Mouse (Mus musculus) stomach, embryonic 14.5 days (tissue): ENCODE measurements around the gene Klhl42. TPM values are rescaled to one million over a fixed set of nuclear protein-coding genes. Genes with fewer than 3 reads are reported as not detected.

Experiments
- ATAC-seq: fragments of 200-750 bp; cut with Nextera tagmentation; 2 replicates; pipeline ENCODE4 v1.8.0; 2017; ENCODE audit warnings: low read depth, moderate TSS enrichment; ENCODE audit not compliant: insufficient number of reproducible peaks, insufficient read depth, low FRiP score
- H3K27ac ChIP-seq: fragments of 300-500 bp; sonication (generic); 2 replicates; pipeline ENCODE4 v1.5.1; 2014; ENCODE audit warnings: mild to moderate bottlenecking, low read length, moderate library complexity, mixed read lengths
- H3K27me3 ChIP-seq: fragments of 300-500 bp; sonication (generic); 2 replicates; pipeline ENCODE4 v1.6.1; 2014; ENCODE audit warnings: low read length, control low read depth, mixed read lengths; ENCODE audit not compliant: control insufficient read depth, insufficient read depth
- H3K36me3 ChIP-seq: fragments of 300-500 bp; sonication (generic); 2 replicates; pipeline ENCODE4 v1.6.1; 2014; ENCODE audit warnings: mild to moderate bottlenecking, control low read depth, low read length, moderate library complexity, mixed read lengths; ENCODE audit not compliant: control insufficient read depth, insufficient read depth
- H3K4me1 ChIP-seq: fragments of 300-500 bp; sonication (generic); 2 replicates; pipeline ENCODE4 v1.6.1; 2014; ENCODE audit warnings: low read length, control low read depth, mixed read lengths; ENCODE audit not compliant: control insufficient read depth, insufficient read depth
- H3K4me2 ChIP-seq: fragments of 300-500 bp; sonication (generic); replicated peaks from 2 replicates; pipeline ENCODE4 v1.6.1; 2014; ENCODE audit warnings: low read depth, low read length, control low read depth
- H3K4me3 ChIP-seq: fragments of 300-500 bp; sonication (generic); 2 replicates; pipeline ENCODE4 v1.5.1; 2014; ENCODE audit warnings: low read depth, low read length, control low read depth
- H3K9ac ChIP-seq: fragments of 300-500 bp; sonication (generic); replicated peaks from 2 replicates; pipeline ENCODE4 v1.6.1; 2014; ENCODE audit warnings: low read depth, mild to moderate bottlenecking, control low read depth, low read length, moderate library complexity, mixed read lengths
- H3K9me3 ChIP-seq: fragments of 300-500 bp; sonication (generic); 2 replicates; pipeline ENCODE4 v1.6.1; 2016; ENCODE audit warnings: low read depth, low read length, control low read depth; ENCODE audit not compliant: control insufficient read depth
- WGBS: fragments of 180-500 bp; shearing (Covaris S2); extraction: QIAGEN DNeasy Blood & Tissue Kit; methylation state at CpG from one replicate; pipeline ENCODE4 v1.1.7; 2014; 5-methylcytosine and 5-hydroxymethylcytosine counted together
- polyA plus RNA-seq: library from polyadenylated mRNA; unstranded; fragments of >200 nt; fragmentation: Nextera tagmentation; extraction: Ambion mirVana; gene quantifications from 2 replicates; pipeline ENCODE4 v1.2.1, GENCODE M21; 2014

The Klhl42 gene
- polyA plus RNA-seq, 1 experiment from 2014 or later = 11.1 TPM

DNA sequence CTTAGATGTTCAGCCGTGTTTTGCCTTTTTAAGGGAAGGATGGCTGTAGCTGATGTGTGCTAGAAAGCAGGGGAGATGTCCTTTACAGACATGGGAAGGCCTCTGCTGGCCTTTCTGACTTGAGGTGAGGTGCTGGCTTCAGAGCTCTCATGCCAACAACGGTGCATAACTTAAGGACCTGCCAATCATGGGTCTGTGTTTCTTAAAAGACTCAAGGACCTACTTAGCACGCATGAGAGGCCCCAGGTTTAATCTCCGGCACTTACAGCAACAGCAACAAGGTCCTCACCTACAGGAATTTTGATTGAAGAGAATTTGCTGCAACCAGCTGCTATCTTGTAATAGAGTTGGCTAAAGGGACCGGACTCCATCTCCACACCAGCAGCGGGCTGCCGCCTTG lies 18.1 kb downstream of the Klhl42 start:
- Histone ChIP-seq H3K27me3 (no peaks in the 10 kb centered on the region), H3K9ac (no peak overlapping the region), H3K36me3 (peaks cover 30% of the 10 kb centered on the region), H3K4me1 (no peaks in the 10 kb centered on the region), H3K27ac (no peak overlapping the region), H3K9me3 (no peaks in the 10 kb centered on the region), H3K4me2 (no peak overlapping the region), H3K4me3 (no peak overlapping the region)
- no peak for ATAC-seq
- WGBS = 88% methylated on average over 7 of the region's 7 CpGs

DNA sequence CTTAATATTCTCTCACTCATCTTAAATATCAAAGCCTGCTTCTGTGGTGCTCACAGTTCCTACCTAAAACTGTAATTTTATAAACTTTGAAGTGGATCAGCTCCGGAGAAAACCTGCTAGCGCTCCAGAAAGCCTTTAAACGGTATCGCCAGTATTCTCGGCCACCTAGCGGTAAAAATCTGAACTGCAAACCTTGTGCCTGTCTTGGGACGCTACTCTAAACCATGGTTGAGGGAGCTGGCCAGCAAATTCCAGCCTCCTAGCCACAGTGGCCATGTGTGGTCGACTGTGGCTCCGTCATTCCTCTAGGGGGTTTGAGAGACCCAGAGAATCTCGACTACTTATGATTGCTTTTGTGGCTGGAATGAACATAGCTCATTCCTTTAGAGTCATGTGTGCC lies 25.4 kb downstream of the Klhl42 start:
- Histone ChIP-seq H3K4me2 (no peak overlapping the region), H3K27ac (no peak overlapping the region), H3K9ac (no peak overlapping the region), H3K36me3 (no peaks in the 10 kb centered on the region; the same call in 1 of the 2 replicates), H3K27me3 (no peaks in the 10 kb centered on the region), H3K4me1 (no peaks in the 10 kb centered on the region), H3K9me3 (no peaks in the 10 kb centered on the region), H3K4me3 (no peak overlapping the region)
- 7% methylated on average over 10 of the region's 10 CpGs for WGBS
- ATAC-seq = no peak

DNA sequence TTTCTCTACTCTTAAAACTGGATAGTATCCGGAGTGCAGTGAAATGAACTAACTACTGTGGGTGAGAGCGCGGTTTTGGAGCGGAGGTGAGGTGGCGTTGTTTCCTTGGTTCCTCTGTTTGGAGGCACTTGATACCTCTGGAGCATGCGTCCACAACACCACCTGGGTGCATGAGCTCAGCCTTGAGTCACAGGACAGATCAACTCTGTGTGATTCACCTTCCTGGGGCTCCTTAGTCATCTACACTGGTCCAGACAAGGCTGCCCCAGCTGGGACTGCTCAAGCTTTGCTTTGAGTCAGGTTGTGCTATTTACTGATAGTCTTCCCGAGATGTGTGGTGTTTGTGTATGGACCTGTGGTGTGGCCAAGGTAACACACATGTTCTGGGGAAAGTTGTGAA lies 26.6 kb downstream of the Klhl42 start:
- Histone ChIP-seq H3K4me1 (no peaks in the 10 kb centered on the region), H3K9me3 (no peaks in the 10 kb centered on the region), H3K36me3 (no peaks in the 10 kb centered on the region), H3K9ac (no peak overlapping the region), H3K4me3 (no peak overlapping the region), H3K4me2 (no peak overlapping the region), H3K27ac (no peak overlapping the region), H3K27me3 (no peaks in the 10 kb centered on the region)
- no peak for ATAC-seq
- WGBS = 91% methylated on average over 7 of the region's 7 CpGs

DNA sequence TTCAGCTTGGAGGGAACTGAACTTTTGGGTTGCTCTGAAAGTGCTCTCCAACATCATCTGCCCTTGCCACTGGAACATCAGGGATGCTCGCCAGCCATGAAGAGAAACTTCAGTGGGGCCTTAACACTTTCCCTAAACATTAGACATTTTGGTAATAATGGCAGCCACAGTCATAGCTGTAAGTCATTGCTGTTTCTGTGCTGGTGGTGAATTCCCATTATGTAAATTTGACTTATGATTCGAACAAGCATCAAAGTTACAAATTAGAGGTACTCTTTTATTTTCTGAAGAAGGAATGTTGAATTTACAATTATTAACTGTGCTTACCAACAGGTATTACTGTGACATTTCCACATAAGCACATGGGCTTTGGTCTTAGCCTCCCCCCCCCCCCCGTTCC lies 27.0 kb downstream of the Klhl42 start:
- WGBS = 71% methylated on average over 3 of the region's 3 CpGs
- Histone ChIP-seq H3K27ac (no peak overlapping the region), H3K27me3 (no peaks in the 10 kb centered on the region), H3K4me1 (no peaks in the 10 kb centered on the region), H3K4me3 (no peak overlapping the region), H3K9ac (no peak overlapping the region), H3K4me2 (no peak overlapping the region), H3K9me3 (no peaks in the 10 kb centered on the region), H3K36me3 (no peaks in the 10 kb centered on the region)
- no peak for ATAC-seq

DNA sequence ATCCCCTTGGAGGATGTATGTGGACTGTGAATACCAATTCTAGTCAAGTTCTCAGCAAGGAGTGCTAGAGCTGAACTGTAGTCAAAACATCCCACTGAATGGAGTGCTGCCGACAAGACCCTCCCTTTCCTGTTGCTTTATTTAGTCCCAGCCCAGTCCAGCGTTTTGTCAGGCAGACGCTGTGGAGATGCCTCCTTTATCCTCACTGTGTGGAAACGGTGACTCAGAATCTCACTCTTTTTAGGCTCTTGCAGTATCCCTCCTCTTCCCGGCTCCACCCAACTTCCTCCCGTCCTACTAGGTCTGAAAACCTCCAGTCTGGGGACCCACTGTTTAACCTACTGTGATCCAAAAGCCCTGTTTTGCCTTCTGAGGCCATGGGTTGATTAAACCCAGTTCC lies 30.1 kb downstream of the Klhl42 start:
- H3K4me3 ChIP-seq = no peak overlapping the region
- no peaks in the 10 kb centered on the region for H3K27me3 ChIP-seq
- H3K9me3 ChIP-seq = no peaks in the 10 kb centered on the region
- no peaks in the 10 kb centered on the region for H3K4me1 ChIP-seq
- no peak for ATAC-seq
- no peaks in the 10 kb centered on the region for H3K36me3 ChIP-seq
- WGBS = 43% methylated on average over 6 of the region's 6 CpGs
- no peak overlapping the region for H3K9ac ChIP-seq
- H3K4me2 ChIP-seq = no peak overlapping the region
- no peak overlapping the region for H3K27ac ChIP-seq

DNA sequence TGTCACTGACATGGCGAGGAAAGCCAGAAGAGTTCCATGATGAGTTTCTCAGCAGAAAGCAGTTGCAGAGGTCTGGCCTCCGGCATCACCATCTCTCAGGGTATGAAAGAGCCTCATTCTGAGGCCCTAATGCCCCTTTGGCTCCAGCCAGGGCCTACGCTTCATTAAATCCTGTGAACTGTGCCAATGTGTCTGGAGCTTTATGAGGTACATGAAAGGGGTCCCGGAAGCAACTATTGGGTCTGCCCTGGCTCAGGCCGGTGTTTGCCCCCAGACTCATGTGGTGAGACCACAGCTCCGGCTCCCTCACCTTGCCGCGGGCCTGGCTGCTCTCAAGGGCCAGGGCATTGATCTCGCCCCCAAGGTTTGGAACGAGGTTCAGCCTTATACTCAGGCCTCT lies 36.1 kb downstream of the Klhl42 start:
- WGBS = 93% methylated on average over 10 of the region's 10 CpGs
- Histone ChIP-seq H3K27me3 (no peaks in the 10 kb centered on the region), H3K4me3 (no peak overlapping the region), H3K4me1 (no peaks in the 10 kb centered on the region), H3K36me3 (no peaks in the 10 kb centered on the region), H3K9ac (no peak overlapping the region), H3K9me3 (no peaks in the 10 kb centered on the region), H3K27ac (no peak overlapping the region), H3K4me2 (no peak overlapping the region)
- no peak for ATAC-seq

DNA sequence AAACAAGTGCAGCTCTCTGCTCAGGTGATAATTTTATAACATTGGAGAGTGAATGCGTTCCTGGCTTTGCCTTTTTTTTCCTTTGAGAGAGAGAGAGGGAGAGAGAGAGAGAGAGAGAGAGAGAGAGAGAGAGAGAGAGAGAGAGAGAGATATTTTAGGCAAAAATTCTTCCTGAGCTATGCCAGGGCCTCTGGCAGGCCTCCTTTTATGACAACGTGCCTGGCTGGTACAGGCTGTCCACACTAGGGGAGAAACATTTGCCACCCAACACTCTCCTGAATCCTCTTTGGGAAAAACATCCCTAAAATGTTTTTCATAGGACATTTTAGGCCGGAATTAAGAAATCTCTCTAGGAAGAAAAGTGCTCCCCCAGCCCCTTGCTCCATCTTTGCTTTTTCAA lies 47.1 kb downstream of the Klhl42 start:
- H3K36me3 ChIP-seq = no peaks in the 10 kb centered on the region
- no peak overlapping the region for H3K9ac ChIP-seq
- no peak overlapping the region for H3K4me3 ChIP-seq
- H3K27ac ChIP-seq = no peak overlapping the region
- 76% methylated on average over 3 of the region's 3 CpGs for WGBS
- H3K4me1 ChIP-seq = no peaks in the 10 kb centered on the region
- no peaks in the 10 kb centered on the region for H3K9me3 ChIP-seq
- no peak for ATAC-seq
- no peak overlapping the region for H3K4me2 ChIP-seq
- no peaks in the 10 kb centered on the region for H3K27me3 ChIP-seq

DNA sequence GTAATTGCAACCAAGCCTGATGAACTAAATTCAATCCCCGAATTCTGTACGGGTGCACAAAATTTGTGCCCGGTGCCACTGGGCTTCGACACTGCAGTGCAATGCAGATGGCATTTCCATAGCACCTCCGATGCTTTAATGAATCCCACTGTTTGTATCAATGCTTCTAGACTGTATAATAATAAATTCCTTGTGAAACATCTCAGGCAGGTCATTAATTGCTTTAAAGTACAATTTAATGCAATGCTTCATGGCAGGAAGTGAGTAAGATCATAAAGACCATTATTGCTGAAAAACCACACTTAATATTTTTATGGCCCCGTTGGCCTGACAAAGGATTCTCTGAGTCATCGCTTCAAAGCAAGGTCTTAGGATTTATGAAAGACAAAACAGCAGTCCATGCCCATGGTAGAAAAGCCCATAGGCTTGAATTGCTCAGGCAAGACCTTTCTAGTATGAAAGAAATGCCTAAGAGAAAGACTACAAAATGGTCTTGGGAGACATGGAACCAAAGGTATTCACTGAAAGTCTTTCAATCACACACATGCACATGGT lies 49.5 kb downstream of the Klhl42 start:
- no peak overlapping the region for H3K27ac ChIP-seq
- no peaks in the 10 kb centered on the region for H3K9me3 ChIP-seq
- H3K4me2 ChIP-seq = no peak overlapping the region
- no peaks in the 10 kb centered on the region for H3K27me3 ChIP-seq
- no peak overlapping the region for H3K4me3 ChIP-seq
- no peak overlapping the region for H3K9ac ChIP-seq
- WGBS = 91% methylated on average over 7 of the region's 7 CpGs
- ATAC-seq = no peak
- H3K4me1 ChIP-seq = no peaks in the 10 kb centered on the region
- no peaks in the 10 kb centered on the region for H3K36me3 ChIP-seq

DNA sequence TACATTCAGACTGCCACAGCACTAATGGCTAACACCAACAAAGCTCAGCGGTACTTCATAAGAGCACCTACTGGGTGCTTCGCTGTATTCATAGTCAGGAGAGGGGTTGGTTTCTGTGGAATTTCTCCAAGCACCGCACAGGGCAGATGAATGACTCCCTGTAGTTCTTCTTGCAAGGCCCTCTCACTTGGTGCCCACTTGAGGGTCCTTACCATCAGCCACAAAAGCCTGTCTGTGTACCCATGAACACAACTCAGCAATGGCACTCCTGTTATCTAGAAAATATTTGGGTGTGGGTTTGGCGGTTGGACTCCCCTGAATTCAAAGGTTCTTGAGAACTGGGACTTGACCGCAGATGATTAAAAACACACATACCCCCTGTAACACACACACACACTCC lies 53.5 kb downstream of the Klhl42 start:
- Histone ChIP-seq H3K36me3 (no peaks in the 10 kb centered on the region), H3K4me1 (no peaks in the 10 kb centered on the region), H3K27me3 (no peaks in the 10 kb centered on the region), H3K9me3 (no peaks in the 10 kb centered on the region), H3K9ac (no peak overlapping the region), H3K27ac (no peak overlapping the region), H3K4me2 (no peak overlapping the region), H3K4me3 (no peak overlapping the region)
- ATAC-seq = no peak
- 89% methylated on average over 5 of the region's 5 CpGs for WGBS
